Mouse (Mus musculus): ENCODE results near the gene Med4. TPM values are rescaled to one million over a fixed set of nuclear protein-coding genes. Genes with fewer than 3 reads are reported as not detected.
A peak's percentile ranks its signal among the peaks of the same experiment; 100 is the strongest.
"Not testable (repeated sequence)": the region's sequence is repeated elsewhere in the genome, so short reads cannot be mapped to it uniquely, and the experiment has no call there.

The Med4 gene
- polyA plus RNA-seq, 1 experiment from 2014 or later = 81.9 TPM

DNA sequence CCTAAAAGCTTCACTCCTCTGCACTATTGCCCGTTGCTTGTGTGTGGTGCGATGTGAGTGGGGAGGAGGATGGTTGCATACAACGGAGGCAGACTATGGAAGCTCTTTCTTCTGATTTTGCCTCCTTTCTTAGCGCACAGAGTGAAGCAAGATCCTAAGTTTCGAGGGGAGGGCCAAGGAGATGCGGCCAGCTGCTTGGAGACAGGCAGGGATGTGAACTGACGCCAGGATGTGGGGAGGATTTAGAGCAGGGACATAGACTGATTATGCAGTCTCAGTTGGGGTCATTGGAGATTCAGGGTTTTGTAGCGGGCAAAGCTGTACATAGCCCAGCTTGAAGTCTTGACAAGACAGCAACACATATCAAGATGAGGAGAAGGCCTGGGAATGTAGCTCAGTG, 3.5 kb upstream of the Med4 start:
- 67% methylated on average over 8 of the region's 8 CpGs for WGBS
- Histone ChIP-seq H3K9me3 (no peaks in the 10 kb centered on the region), H3K4me1 (replicated peaks) (peaks cover 42% of the 10 kb centered on the region), H3K9ac (no peak overlapping the region), H3K4me3 (no peak overlapping the region), H3K27me3 (no peaks in the 10 kb centered on the region), H3K36me3 (no peaks in the 10 kb centered on the region), H3K4me2 (no peak overlapping the region), H3K27ac (replicated peaks) (no peak overlapping the region)
- no peak for ATAC-seq (ENCODE audit: low read depth)

- H3K9me3 ChIP-seq = no peaks in the 10 kb centered on the region
- no peak overlapping the region for H3K4me3 ChIP-seq
- 92% methylated on average over 15 of the region's 15 CpGs for WGBS
- no peak overlapping the region for H3K27ac ChIP-seq (replicated peaks)
- no peak overlapping the region for H3K4me2 ChIP-seq
- peaks cover 42% of the 10 kb centered on the region for H3K4me1 ChIP-seq (replicated peaks)
- 0 out of 2 replicates have a peak, but pooled peaks cover 4% of the 10 kb centered on the region for H3K36me3 ChIP-seq
- no peak for ATAC-seq (ENCODE audit: low read depth)
- H3K27me3 ChIP-seq = no peaks in the 10 kb centered on the region
- H3K9ac ChIP-seq = no peak overlapping the region
These were observed 2.6 kb upstream of the Med4 start for GRCm38 (mm10) chr14:73507200-73507599.

DNA sequence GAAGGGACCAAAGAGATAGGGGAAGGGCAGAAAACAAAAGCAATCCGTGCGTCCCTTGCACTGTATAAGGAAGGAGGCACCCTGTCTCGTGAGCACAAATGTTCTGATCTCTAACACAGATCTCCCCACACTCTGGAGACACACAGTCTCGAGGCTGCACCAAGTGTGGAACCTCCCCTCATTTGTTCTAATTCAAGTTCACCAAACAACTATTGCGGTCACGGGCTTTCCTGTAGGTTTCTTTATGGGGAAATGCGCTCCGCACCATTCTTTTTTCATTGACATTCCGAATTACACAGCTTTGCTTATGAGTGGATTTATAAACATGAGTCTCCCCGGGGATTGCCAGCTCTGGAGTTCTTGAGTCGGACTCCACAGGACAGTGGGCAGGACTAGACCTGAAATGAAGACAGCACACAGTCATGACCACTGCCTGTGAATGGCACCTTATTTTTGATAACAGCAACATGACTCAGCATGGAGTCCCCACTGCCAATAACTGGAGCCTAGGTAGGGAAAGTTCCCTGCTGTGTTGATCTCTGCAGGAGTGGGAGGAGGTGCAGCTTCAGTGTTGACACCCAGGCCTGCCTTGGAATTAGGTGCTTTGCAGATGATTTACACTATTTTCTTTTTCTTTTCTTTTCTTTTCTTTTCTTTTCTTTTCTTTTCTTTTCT, 2.0 kb upstream of the Med4 start:
- Histone ChIP-seq H3K4me3 (no peak overlapping the region), H3K27me3 (no peaks in the 10 kb centered on the region), H3K9ac (no peak overlapping the region), H3K36me3 (peaks cover 8% of the 10 kb centered on the region; the same call in 1 of the 2 replicates), H3K9me3 (no peaks in the 10 kb centered on the region), H3K27ac (replicated peaks) (no peak overlapping the region), H3K4me2 (no peak overlapping the region), H3K4me1 (replicated peaks) (peaks cover 39% of the 10 kb centered on the region)
- WGBS = 80% methylated on average over 11 of the region's 11 CpGs
- no peak for ATAC-seq (ENCODE audit: low read depth)

DNA sequence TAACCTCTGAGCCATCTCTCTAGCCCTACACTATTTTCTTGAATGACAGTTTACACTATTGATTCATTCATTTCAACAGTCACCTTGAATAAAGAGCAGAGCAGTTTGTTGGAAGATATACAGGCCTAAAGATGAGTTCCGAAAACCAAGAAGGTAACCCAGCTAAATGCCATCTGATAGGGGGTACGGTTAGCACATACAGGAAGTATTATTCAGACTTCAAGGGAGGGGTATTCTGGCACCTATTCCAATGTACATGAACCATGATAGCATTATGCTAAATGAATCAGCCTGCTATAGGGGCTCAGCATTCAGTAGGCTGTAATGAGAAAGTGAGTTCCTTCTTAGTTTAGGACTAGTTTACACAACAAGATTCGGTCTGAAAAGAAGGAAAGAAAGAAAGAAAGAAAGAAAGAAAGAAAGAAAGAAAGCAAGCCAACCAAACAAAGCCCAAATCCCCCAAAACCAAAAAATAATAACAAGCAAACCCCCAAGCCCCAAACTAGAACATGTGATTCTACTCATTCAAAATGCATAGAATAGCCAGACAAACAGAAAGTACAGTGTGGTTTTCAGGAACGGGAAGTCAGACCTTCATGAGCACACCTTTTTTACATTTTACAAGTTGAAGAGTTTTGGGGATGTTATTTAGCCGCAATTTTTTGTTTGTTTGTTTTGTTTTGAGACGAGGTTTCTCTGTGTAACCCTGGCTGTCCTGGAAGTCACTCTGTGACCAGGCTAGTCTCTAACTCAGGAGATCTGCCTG, 1.0 kb upstream of the Med4 start:
- no peak for ATAC-seq (ENCODE audit: low read depth)
- Histone ChIP-seq H3K9ac (no peak overlapping the region), H3K4me2 (no peak overlapping the region), H3K27me3 (no peaks in the 10 kb centered on the region), H3K9me3 (no peaks in the 10 kb centered on the region), H3K36me3 (peaks cover 11% of the 10 kb centered on the region), H3K27ac (replicated peaks) (no peak overlapping the region), H3K4me3 (no peak overlapping the region), H3K4me1 (replicated peaks) (peaks cover 29% of the 10 kb centered on the region)
- 94% methylated on average over 6 of the region's 6 CpGs for WGBS

DNA sequence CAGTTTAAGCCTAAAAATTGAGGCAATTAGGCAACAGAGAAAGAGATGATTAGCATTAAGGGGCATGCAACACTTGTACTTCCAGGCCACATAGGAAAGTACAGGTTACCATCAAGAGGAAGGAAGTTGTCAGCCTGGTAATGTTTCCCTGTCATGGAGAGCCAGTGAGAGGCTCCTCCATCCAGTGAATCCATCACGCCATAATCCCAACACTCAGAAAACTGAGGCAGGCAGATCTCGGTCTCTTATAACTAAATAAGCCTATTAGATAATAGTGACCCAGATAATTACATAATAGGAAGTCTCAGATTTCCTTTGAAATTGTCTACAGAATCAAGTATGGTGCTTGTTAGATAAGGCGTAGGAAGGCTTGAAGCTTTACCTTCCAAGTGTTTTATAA, 14.3 kb downstream of the Med4 start:
- Histone ChIP-seq H3K4me1 (replicated peaks) (peaks cover 6% of the 10 kb centered on the region), H3K9ac (no peak overlapping the region), H3K9me3 (no peaks in the 10 kb centered on the region), H3K36me3 (no peaks in the 10 kb centered on the region), H3K27ac (replicated peaks) (no peak overlapping the region), H3K4me3 (0 out of 2 replicates have a peak overlapping the region, but pooled peaks have one; percentile 48), H3K4me2 (peak overlapping the region; percentile 46), H3K27me3 (peaks cover 4% of the 10 kb centered on the region; the same call in 1 of the 2 replicates)
- ATAC-seq (ENCODE audit: low read depth) = no peak
- 75% methylated on average over 3 of the region's 3 CpGs for WGBS

DNA sequence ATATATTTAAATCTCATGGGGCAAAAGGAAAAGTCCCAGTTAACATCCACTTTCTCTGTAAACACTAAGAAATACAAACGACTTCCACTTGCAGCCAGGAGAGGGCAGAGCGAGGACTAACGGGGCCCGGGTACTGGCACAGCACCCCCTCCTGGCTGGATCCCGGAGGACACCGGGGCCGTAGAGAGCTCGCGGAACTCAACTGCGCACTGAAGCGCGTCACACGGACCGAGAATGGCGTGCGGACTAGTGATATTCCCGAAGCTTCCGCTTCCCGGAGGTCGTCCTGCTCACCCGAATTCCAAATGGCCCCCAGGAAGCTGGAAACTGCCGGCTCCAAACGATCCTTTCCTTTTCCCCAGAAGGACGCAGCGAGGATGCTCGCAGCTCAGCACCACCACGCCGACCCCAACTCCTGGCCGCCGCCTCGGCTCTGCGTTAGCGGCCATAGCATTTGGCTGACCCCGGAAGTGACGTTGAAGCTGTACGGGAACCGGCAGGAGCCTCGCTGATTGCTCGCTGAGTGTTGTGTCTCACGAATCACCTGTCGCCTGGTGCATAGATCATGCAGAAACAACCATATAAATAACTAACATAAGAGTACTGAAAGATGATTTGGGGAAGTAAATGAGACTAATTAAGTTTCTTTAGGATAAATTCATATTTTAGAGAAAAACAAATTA, 15.1 kb downstream of the Med4 start, which contains the start of gene Sucla2:
TSS of gene Sucla2 (plus strand) at position 554 of the 683 bp plus-strand sequence.
- WGBS = under 1% methylated on average over 37 of the region's 41 CpGs
- no peaks in the 10 kb centered on the region for H3K36me3 ChIP-seq
- peak within 1 kb of the TSS; percentile 69 for H3K9ac ChIP-seq
- H3K27me3 ChIP-seq = peaks cover 4% of the 10 kb centered on the region; the same call in 1 of the 2 replicates
- peak within 1 kb of the TSS; percentile 94 for H3K27ac ChIP-seq (replicated peaks)
- peaks cover 6% of the 10 kb centered on the region for H3K4me1 ChIP-seq (replicated peaks)
- H3K9me3 ChIP-seq = no peaks in the 10 kb centered on the region
- peak; percentile 99 for ATAC-seq (ENCODE audit: low read depth)
- peak within 1 kb of the TSS; percentile 46 for H3K4me2 ChIP-seq
- H3K4me3 ChIP-seq = peak within 1 kb of the TSS; percentile 48

- H3K4me3 ChIP-seq; H3K4me1 ChIP-seq (replicated peaks); H3K36me3 ChIP-seq; H3K4me2 ChIP-seq; H3K9ac ChIP-seq; H3K9me3 ChIP-seq; ATAC-seq (ENCODE audit: low read depth); H3K27ac ChIP-seq (replicated peaks): not testable (repeated sequence)
- WGBS = 91% methylated on average over 3 of the region's 3 CpGs
- peaks cover 17% of the 10 kb centered on the region for H3K27me3 ChIP-seq
These were observed 18.8 kb downstream of the Med4 start for GRCm38 (mm10) chr14:73528661-73529060.

- 73% methylated on average over 6 of the region's 6 CpGs for WGBS
- no peak overlapping the region for H3K9ac ChIP-seq
- peaks cover 13% of the 10 kb centered on the region for H3K27me3 ChIP-seq
- no peaks in the 10 kb centered on the region for H3K4me1 ChIP-seq (replicated peaks)
- no peak overlapping the region for H3K4me3 ChIP-seq
- ATAC-seq (ENCODE audit: low read depth) = no peak
- no peak overlapping the region for H3K27ac ChIP-seq (replicated peaks)
- H3K4me2 ChIP-seq = no peak overlapping the region
- no peaks in the 10 kb centered on the region for H3K36me3 ChIP-seq
- no peaks in the 10 kb centered on the region for H3K9me3 ChIP-seq
These were observed 24.1 kb downstream of the Med4 start for GRCm38 (mm10) chr14:73533755-73534465.

GRCm38 (mm10) chr14:73535641-73536040, 25.8 kb downstream of the Med4 start:
- H3K9ac ChIP-seq = no peak overlapping the region
- H3K27me3 ChIP-seq = peaks cover 5% of the 10 kb centered on the region; the same call in 1 of the 2 replicates
- H3K4me1 ChIP-seq (replicated peaks) = no peaks in the 10 kb centered on the region
- no peaks in the 10 kb centered on the region for H3K9me3 ChIP-seq
- no peak overlapping the region for H3K4me3 ChIP-seq
- 95% methylated on average over 2 of the region's 2 CpGs for WGBS
- no peaks in the 10 kb centered on the region for H3K36me3 ChIP-seq
- no peak overlapping the region for H3K27ac ChIP-seq (replicated peaks)
- H3K4me2 ChIP-seq = no peak overlapping the region
- no peak for ATAC-seq (ENCODE audit: low read depth)

DNA sequence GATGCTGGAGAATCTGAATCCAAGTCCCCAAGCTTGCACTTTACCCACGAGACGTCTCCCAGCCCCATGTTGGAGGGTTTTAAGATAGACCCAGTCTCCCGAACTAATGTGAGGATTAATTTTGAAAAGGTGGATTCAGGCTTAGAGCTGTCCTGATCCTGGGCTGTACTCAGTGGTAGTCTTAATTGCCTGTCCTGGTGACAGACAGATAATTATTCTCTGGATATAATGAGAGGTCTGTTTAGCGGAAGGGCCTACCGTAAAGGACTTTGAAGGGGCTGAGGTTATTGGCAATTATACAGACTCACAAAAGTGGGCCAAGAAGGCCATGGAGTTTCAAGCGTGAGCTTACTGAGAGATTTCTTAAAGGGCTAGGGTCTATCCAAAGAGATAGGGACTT, 34.0 kb downstream of the Med4 start:
- Histone ChIP-seq H3K4me3 (no peak overlapping the region), H3K27me3 (no peaks in the 10 kb centered on the region), H3K9ac (no peak overlapping the region), H3K9me3 (no peaks in the 10 kb centered on the region), H3K36me3 (no peaks in the 10 kb centered on the region), H3K4me1 (replicated peaks) (no peaks in the 10 kb centered on the region), H3K27ac (replicated peaks) (no peak overlapping the region), H3K4me2 (no peak overlapping the region)
- 60% methylated on average over 6 of the region's 6 CpGs for WGBS
- ATAC-seq (ENCODE audit: low read depth) = no peak

GRCm38 (mm10) chr14:73547034-73547433, 37.2 kb downstream of the Med4 start:
- Histone ChIP-seq H3K4me3 (no peak overlapping the region), H3K27ac (replicated peaks) (no peak overlapping the region), H3K4me2 (no peak overlapping the region), H3K27me3 (no peaks in the 10 kb centered on the region), H3K4me1 (replicated peaks) (0 out of 2 replicates have a peak, but pooled peaks cover under 1% of the 10 kb centered on the region), H3K36me3 (no peaks in the 10 kb centered on the region), H3K9ac (no peak overlapping the region), H3K9me3 (no peaks in the 10 kb centered on the region)
- no peak for ATAC-seq (ENCODE audit: low read depth)
- WGBS = 66% methylated on average over 4 of the region's 4 CpGs

Data from neural tube, embryonic 13.5 days (tissue).